Mouse (Mus musculus): ENCODE results near the gene Iffo2. TPM values are rescaled to one million over a fixed set of nuclear protein-coding genes. Genes with fewer than 3 reads are reported as not detected.
A peak's percentile ranks its signal among the peaks of the same experiment; 100 is the strongest.

Gene Iffo2
- total RNA-seq, 2 experiments from 2014 or later: 3.9 to 4.9 TPM

GRCm38 (mm10) chr4:139579003-139579402 lies 48.7 kb downstream of the Iffo2 start:
- no peak for DNase-seq
- intact Hi-C loops (cut with DNase I; ENCODE audit: low total_unique reads): no loop called here

GRCm38 (mm10) chr4:139579466-139579865 lies 49.1 kb downstream of the Iffo2 start:
- intact Hi-C loops (cut with DNase I; ENCODE audit: low total_unique reads): no loop called here
- DNase-seq: no peak

DNA sequence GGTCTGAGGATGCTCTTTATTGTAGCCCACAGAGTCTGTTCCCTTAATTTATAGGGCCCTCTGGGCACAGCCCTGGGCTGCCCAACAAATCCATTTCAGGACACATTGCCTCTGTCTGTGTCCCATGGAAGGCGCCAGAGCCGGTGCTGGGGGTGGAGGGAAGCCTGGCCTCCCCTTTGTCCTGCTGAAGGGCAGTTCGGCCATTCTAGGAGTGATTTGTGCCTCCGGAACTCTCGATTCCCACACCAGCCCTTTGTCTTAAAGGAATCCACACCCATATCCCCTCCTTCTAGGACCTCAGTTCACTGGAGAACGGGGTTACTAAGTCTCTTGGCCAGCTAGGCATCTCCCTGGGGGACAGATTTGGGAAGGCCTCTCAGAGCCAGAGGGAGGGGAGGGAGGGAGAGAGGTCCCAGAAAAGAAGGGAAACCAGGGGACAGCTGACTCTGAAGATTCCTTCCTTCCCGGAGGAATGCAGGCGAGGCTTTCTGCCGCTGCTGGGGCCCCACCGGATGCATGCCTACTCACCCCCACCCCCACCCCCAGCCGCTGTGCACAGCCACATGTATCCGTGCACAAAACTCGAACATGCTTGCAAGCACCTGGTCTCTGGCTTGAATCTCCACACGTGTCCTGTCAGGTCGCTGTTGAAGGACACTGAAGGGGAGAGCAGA lies 50.5 kb downstream of the Iffo2 start:
- peak; percentile 62 for DNase-seq
- intact Hi-C loops (cut with DNase I; ENCODE audit: low total_unique reads): no loop called here

GRCm38 (mm10) chr4:139581427-139582051 lies 51.2 kb downstream of the Iffo2 start:
- DNase-seq: no peak
- intact Hi-C loops (cut with DNase I; ENCODE audit: low total_unique reads): no loop called here

- no peak for DNase-seq
Observed at GRCm38 (mm10) chr4:139582346-139582745, 52.0 kb downstream of the Iffo2 start.

GRCm38 (mm10) chr4:139582903-139583302 lies 52.6 kb downstream of the Iffo2 start:
- intact Hi-C loops (cut with DNase I; ENCODE audit: low total_unique reads): no loop called here
- DNase-seq: no peak

More at GRCm38 (mm10) chr4:139582346-139582745, 52.0 kb downstream of the Iffo2 start:
- intact Hi-C loops (cut with DNase I; ENCODE audit: low total_unique reads): no loop called here

DNA sequence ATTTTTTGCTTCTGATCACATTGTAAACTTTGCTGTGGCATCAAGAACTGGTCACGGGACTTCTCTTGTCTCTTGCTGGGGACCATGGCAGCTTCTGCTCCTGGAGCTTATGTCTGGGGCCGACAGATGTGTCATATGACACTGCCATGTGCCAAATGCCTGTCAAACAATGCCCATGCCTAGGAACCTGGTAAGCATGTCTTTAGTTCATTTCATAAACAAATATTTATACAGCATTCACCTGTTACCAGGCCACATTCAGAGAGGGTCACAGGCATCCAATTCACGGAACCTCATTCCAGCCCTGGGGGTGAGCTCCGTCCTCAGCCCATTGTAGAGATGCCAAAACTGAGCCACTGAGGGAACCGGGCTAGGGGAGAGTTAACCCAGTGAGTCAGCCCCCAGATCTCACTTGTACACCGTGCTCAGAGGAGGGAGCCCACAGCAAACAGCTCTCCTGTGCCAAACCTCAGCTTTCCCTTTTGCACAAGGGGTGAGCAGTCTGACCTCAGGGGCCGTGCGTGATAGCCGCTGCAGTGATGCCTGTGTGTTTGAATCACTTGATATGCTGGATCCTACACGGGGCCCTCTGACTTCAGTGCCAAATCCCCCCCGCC lies 53.4 kb downstream of the Iffo2 start:
- intact Hi-C loops (cut with DNase I; ENCODE audit: low total_unique reads): no loop called here
- DNase-seq: no peak

DNA sequence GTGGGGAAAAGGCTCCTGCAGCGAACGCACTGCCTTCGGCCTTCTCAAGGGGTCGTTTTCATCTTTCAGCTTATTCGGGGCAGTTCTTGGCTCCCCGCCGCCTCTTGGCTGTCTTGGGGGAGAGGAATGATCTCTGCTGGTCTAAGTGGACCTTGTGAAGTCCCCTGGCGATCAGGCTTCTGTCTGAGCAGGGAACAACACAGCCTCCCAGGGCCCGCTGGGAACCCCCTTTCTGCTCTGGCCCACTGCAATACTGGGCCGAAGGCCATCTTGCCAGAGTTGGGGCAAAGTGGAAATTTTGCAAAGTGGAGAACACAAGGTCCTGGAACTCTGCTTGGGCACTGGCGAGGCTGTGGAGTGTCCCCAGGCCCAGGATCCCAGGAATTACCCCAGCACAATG lies 54.4 kb downstream of the Iffo2 start:
- DNase-seq: no peak
- intact Hi-C loops (cut with DNase I; ENCODE audit: low total_unique reads): no loop called here

- DNase-seq: no peak
- intact Hi-C loops (cut with DNase I; ENCODE audit: low total_unique reads): no loop called here
Observed at GRCm38 (mm10) chr4:139585713-139586112, 55.4 kb downstream of the Iffo2 start.

- DNase-seq: no peak
- intact Hi-C loops (cut with DNase I; ENCODE audit: low total_unique reads): no loop called here
Observed at GRCm38 (mm10) chr4:139587370-139587769, 57.0 kb downstream of the Iffo2 start.

DNA sequence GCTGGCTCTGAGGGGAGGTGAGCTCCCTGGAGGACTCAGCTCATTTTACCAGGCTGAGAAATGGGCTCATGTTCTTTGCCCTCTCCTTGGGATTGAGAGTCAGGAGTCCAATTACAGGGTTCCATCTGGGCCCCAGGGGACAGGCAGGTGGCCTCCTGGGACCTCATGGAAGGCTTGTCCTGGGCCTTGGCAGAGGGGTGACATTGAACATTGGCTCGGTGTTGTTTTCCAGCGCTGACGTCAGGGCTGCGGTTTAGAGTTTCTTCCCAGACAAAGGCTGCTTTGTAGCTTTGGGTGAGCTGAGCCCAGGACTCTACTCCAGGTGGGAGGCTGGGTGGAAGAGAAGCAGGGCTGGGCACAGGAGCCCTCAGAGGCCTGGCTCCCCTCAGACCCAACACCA lies 57.4 kb downstream of the Iffo2 start:
- no peak for DNase-seq

GRCm38 (mm10) chr4:139589351-139590027 lies 59.1 kb downstream of the Iffo2 start:
- intact Hi-C loops (cut with DNase I; ENCODE audit: low total_unique reads): no loop called here
- DNase-seq: no peak

More for the DNA sequence above, 57.4 kb downstream of the Iffo2 start:
- intact Hi-C loops (cut with DNase I; ENCODE audit: low total_unique reads): no loop called here

- DNase-seq: no peak
Observed at GRCm38 (mm10) chr4:139590446-139590845, 60.1 kb downstream of the Iffo2 start.

GRCm38 (mm10) chr4:139592895-139593294 lies 62.5 kb downstream of the Iffo2 start:
- intact Hi-C loops (cut with DNase I; ENCODE audit: low total_unique reads): no loop called here
- DNase-seq: no peak

More at GRCm38 (mm10) chr4:139590446-139590845, 60.1 kb downstream of the Iffo2 start:
- intact Hi-C loops (cut with DNase I; ENCODE audit: low total_unique reads): no loop called here

DNA sequence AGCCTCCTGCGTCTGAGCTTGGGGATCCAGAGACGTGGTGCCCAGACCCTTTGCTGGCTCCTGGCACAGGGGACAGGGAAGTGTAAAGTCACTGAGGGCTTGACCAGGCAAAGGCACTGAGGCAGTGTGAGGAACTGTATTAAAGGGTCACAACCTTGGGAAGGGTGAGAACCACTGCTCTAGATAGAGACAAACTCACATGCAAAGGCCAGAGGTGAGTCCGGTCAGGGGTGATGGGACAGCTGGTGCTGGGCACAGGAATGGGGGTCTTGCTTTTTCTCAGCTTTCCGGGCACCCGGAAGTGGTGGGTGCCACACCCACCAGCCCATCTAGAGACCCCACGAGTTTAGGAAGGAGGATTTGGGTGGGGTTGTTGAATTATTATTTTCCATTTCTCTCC lies 63.0 kb downstream of the Iffo2 start:
- no peak for DNase-seq
- intact Hi-C loops (cut with DNase I; ENCODE audit: low total_unique reads): no loop called here

DNA sequence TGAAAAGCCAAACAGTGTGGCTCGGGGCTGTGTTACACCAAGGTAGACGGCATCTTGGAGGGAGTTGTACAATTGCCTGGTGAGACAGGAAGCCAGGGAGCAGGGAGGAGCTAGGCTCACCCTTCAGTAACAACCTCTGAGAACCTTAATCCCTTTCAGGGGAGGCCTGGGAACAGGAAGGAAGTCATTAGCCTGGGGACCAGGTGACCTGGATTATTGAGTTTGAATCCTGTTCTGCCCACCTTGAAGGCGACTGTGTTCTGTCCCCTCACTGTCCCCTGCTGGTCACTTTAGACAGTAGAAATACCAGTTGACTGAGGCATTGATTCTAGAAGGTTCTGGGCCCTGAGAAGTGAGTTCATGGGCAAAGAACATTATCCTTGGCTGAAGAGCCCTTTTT lies 63.7 kb downstream of the Iffo2 start:
- intact Hi-C loops (cut with DNase I; ENCODE audit: low total_unique reads): no loop called here
- DNase-seq: no peak

DNA sequence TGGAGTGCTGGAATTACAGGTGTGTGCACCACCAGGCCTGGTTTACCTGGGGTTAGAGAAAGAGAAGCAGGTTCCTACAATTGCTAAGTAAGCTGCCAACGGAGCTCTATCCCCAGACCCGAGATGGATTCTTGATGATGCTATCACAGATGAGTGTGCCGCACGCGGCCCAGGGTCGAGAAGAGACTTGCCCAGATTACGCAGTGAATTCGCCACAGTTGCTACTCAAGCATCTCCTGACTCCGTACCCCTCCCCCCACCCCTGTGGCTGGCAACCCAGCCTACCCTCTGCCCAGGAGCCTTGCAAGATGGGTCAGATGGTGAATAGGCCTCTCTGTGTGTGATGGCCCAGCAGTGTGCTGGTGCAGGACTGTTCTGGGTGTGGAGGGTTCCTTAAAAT lies 66.4 kb downstream of the Iffo2 start:
- no peak for DNase-seq
- intact Hi-C loops (cut with DNase I; ENCODE audit: low total_unique reads): no loop called here

GRCm38 (mm10) chr4:139597286-139598284 lies 67.2 kb downstream of the Iffo2 start:
- intact Hi-C loops (cut with DNase I; ENCODE audit: low total_unique reads): no loop called here
- DNase-seq: no peak

GRCm38 (mm10) chr4:139598356-139598755 lies 68.0 kb downstream of the Iffo2 start:
- intact Hi-C loops (cut with DNase I; ENCODE audit: low total_unique reads): no loop called here
- no peak for DNase-seq
